Mouse (Mus musculus) left cerebral cortex, adult 2 months (tissue): Measurements from ENCODE around the gene Epb42. TPM values are rescaled to one million over a fixed set of nuclear protein-coding genes. Genes with fewer than 3 reads are reported as not detected.
"Not testable (repeated sequence)": the region's sequence is repeated elsewhere in the genome, so short reads cannot be mapped to it uniquely, and the experiment has no call there.

Experiments
- DNase-seq, 2 experiments: peaks; one replicate each; pipeline ENCODE4 v3.0.0; 2021 to 2022; ENCODE audit warnings: low spot score in 2 of 2, mixed read lengths in 1 of 2; ENCODE audit errors: extremely low spot score in 1 of 2
- H3K27ac ChIP-seq: fragments of 200-600 bp; 2 replicates; pipeline ENCODE4 v1.8.1; 2022
- H3K4me3 ChIP-seq: fragments of 200-600 bp; 2 replicates; pipeline ENCODE4 v1.8.1; 2022
- CTCF ChIP-seq: fragments of 200-600 bp; IDR thresholded peaks from 2 replicates; pipeline ENCODE4 v1.8.1; 2022; ENCODE audit warnings: antibody characterized with exemption, mild to moderate bottlenecking, moderate library complexity
- intact Hi-C: fragments of 180-260 bp; cut with DNase I; formaldehyde crosslinking; loops from one replicate; pipeline ENCODE4 v1.15.1; 2025
- total RNA-seq, 2 experiments: library from RNA; stranded (reverse); gene quantifications; 2 replicates each; pipeline ENCODE4 v1.2.3; 2021

Gene Epb42
- total RNA-seq, 2 experiments from 2014 or later: not detected

DNA sequence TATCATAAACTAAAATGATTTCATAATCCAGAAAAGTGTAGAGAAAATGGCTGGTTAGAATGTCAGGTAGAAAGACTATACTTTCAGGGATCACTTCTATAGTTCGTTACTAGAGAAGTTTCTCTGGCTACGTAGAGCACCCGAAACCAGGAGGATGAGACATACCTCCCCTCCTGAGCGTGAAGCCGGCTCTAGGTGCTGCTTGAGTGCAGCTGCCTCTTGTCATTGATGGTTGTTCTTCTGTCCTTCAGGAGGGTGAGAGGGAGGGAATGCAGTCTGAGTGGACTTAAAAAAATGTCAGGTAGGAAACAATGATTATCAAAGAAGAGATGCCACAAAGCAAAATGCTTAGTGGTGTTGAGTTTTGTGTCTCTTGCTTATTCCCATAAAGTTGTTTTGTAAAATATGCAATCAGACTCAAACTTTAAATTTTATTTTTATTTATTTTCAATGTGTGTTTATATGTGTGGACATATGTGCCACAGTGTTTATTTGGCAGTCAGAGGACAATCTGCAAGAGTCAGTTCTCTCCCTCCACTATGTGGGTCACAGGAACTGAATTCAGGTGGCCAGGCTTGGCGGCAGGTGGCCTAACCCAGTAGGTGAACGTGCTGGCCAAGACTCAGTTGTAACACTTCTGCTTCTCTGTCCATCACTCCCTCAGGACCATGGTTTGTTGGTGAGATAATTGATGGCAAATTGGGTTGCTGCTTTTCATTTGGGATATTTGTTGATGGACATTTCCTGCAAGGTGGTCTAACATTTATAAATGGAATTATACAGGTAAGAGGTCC is 32.7 kb downstream of the Epb42 start:
- H3K27ac ChIP-seq: no peak overlapping the region
- intact Hi-C loops: no loop called here
- no peak for TF ChIP-seq CTCF

GRCm38 (mm10) chr2:121003586-121003985 is 33.3 kb downstream of the Epb42 start:
- Histone ChIP-seq H3K27ac (no peak overlapping the region), H3K4me3 (no peak overlapping the region)
- intact Hi-C loops: no loop called here
- TF ChIP-seq CTCF: peak; percentile 39
- no peak for DNase-seq

More for the DNA sequence above, 32.7 kb downstream of the Epb42 start:
- no peak overlapping the region for H3K4me3 ChIP-seq
- no peak for DNase-seq

DNA sequence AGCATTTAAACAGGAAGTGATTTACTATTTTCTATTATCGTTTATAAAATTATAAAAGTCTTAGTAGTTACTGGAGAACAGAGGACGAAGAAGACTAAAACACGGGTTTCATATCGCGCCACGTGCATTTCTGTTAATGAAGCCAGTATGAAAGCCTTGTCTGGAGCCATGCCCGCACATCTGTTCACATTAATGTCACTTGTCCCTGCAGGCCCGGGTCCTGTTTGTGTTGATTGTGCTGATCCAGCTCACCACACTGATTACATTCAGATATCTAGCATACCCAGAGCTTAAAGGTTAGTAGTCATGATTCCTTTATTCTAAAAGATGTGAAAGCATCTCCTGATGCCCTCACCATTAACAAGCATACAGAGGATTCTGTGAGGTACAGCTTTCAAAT is 38.0 kb downstream of the Epb42 start:
- TF ChIP-seq CTCF: no peak
- intact Hi-C loops: no loop called here
- H3K4me3 ChIP-seq: no peak overlapping the region
- no peak for DNase-seq
- H3K27ac ChIP-seq: no peak overlapping the region

DNA sequence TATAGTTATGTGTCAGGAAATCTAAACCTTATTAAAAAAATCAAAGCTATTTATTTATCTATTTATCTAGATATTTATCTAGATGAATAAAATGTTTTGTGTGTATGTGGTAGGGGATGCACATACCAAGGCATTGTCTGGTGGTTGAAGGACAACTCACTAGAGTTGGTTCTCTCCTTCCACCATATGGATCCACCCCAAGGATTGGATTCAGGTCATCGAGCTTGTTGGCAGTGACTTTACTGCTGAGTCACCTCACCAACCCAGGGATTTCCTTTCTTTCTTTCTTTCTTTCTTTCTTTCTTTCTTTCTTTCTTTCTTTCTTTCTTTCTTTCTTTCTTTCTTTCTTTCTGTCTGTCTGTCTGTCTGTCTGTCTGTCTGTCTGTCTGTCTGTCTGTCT is 40.3 kb downstream of the Epb42 start:
- H3K27ac ChIP-seq, H3K4me3 ChIP-seq, DNase-seq, intact Hi-C loops: not testable (repeated sequence)

- Histone ChIP-seq H3K27ac (no peak overlapping the region), H3K4me3 (no peak overlapping the region)
- intact Hi-C loops: no loop called here
- no peak for DNase-seq
- no peak for TF ChIP-seq CTCF
Observed at GRCm38 (mm10) chr2:120991196-120991595, 45.7 kb downstream of the Epb42 start.

GRCm38 (mm10) chr2:120985241-120985640 is 51.6 kb downstream of the Epb42 start:
- DNase-seq: no peak
- intact Hi-C loops: no loop called here
- H3K4me3 ChIP-seq: no peak overlapping the region
- no peak overlapping the region for H3K27ac ChIP-seq
- TF ChIP-seq CTCF: peak; percentile 8; the same call in 1 of the 2 replicates

GRCm38 (mm10) chr2:120983611-120984010 is 53.3 kb downstream of the Epb42 start:
- no peak for DNase-seq
- Histone ChIP-seq H3K4me3 (no peak overlapping the region), H3K27ac (no peak overlapping the region)
- intact Hi-C loops: no loop called here
- no peak for TF ChIP-seq CTCF

DNA sequence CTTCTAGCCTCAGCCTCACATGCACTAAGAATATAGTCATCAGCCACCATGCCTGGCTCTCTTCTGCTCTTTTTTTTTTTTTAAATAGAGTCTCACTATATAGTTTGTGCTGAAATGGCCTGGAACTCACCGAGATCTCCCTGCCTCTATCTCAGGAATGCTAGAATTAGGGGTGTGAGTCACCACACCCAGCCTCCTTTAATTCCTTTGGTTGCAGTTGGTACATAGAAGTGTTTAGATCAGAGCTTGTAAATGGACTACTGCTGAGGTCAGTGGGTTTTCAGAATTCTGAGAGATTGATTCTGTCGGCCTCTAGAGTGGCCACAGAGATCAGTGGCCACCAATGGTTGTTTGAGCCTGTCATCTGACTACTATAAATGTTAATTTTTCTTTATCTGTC is 56.0 kb downstream of the Epb42 start:
- DNase-seq: no peak
- TF ChIP-seq CTCF: no peak

GRCm38 (mm10) chr2:120979819-120980218 is 57.1 kb downstream of the Epb42 start:
- TF ChIP-seq CTCF: no peak
- DNase-seq: no peak
- intact Hi-C loops: no loop called here
- Histone ChIP-seq H3K4me3 (no peak overlapping the region), H3K27ac (no peak overlapping the region)

More for the DNA sequence above, 56.0 kb downstream of the Epb42 start:
- Histone ChIP-seq H3K4me3 (no peak overlapping the region), H3K27ac (no peak overlapping the region)
- intact Hi-C loops: no loop called here

DNA sequence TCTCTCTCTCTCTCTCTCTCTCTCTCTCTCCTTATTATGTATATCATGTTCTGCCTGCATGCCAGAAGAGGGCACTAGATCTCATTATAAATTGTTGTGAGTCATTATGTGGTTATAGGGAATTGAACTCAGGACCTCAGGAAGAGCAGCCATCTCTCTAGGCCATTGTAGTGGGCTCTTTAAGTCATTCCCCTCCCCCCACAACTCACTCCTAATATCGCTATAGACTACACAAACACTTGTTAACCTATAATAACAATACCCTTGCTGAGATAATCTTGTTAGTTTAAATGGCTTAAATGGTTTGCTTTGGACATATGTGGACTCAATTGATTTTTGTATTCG is 58.2 kb downstream of the Epb42 start:
- intact Hi-C loops: no loop called here

DNA sequence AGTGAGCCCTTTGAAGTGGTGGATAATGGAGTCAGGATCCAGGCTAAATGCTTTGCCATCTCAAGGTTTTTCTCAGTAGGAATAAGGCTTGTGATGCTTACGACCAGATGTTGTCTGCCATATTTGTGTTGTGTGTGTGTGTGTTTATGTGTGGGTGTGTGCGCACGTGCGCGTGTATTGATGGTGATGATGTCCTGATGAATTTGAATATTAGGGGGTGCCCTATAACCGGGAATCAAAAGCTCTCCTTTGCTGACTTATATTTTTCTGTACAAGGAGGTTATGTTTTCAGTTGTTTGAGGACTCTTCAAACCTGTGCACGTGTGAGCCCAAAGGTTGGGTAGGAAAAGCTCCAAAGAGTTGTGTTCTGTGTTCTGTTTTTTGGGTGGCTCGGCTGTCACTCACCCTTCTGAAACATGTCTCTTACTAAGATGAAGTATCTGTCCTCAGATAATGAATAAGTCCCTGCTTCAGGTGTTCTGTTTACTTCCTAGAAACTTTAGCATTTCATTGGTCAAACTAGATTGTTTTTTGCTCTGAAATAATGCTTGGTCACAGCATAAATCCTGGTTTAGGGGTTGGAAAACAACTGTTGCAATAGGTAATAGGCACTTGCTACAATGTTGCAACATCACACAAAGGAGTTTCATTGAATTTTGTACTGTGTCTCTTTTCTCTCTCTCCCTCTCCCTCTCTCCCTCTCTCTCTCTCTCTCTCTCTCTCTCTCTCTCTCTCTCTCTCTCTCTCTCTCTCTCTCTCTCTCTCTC is 58.8 kb downstream of the Epb42 start:
- TF ChIP-seq CTCF: no peak
- H3K4me3 ChIP-seq: peak overlapping the region; percentile 82
- intact Hi-C loops: loop anchor here (2.0 kb wide), 1 partner anchor 31 kb away; the partner anchor contains the start of gene Ccndbp1
- no peak for DNase-seq
- peak overlapping the region; percentile 92 for H3K27ac ChIP-seq

More for the DNA sequence above, 58.2 kb downstream of the Epb42 start:
- no peak for DNase-seq
- H3K4me3 ChIP-seq: no peak overlapping the region
- no peak overlapping the region for H3K27ac ChIP-seq
- TF ChIP-seq CTCF: peak; percentile 14
